Mouse (Mus musculus) T-helper 2 cell (primary cell): Measurements from ENCODE around the gene Crtc2.

Experiments
- in situ Hi-C: fragments of 300-600 bp; cut with MboI, MseI; formaldehyde crosslinking; loops from one replicate; pipeline ENCODE4 v1.15.1; 2025; ENCODE audit warnings: high pct_unique_total_duplicates

Gene Crtc2

DNA sequence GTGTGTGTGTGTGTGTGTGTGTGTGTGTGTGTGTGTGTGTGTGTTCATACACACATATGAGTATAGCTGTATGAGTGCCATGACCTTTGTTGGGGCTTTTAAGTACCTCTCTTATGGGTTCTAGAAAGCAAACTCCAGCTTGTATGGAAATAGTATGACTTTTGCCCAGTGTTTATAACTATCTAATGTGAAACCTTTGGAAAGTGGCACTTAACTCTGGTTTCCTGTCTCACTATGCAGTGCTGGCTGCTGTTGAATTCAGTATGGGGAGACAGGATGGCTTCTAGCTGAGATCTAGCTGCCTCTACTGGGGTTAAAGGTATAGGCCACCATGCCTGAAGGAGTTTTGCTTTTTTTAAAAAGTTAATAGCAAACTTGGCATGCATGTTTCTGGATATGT is 55.6 kb downstream of the Crtc2 start:
- in situ Hi-C loops: no loop called here

DNA sequence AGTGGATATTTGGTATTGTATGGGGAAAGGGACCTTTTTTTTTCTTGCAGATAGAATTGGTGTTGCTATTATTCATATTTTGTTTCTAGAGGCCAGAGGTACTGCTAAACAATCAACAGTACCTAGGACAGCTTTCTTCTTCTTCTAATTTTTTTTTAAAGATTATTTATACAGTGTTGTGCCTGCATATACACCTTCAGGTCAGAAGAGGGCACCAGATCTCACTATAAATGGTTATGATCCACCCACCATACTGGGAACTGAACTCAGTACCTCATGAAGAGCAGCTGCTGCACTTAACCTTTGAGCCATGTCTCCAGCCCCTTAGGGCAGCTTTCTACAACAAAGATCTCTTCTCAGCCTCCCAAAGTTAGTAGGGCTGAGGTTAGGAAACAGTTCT is 59.4 kb downstream of the Crtc2 start:
- in situ Hi-C loops: no loop called here
